Mouse (Mus musculus): ENCODE data around the gene Txndc16.

Txndc16 gene

GRCm38 (mm10) chr14:45155511-45156173, 64.5 kb downstream of the Txndc16 start:
- DNase-seq (ENCODE audit: low spot score in 2 of 2) = no peak

GRCm38 (mm10) chr14:45153258-45153657, 66.9 kb downstream of the Txndc16 start:
- DNase-seq (ENCODE audit: low spot score in 2 of 2) = no peak

- peak; percentile 8 to 10 for DNase-seq (ENCODE audit: low spot score in 2 of 2)
These were observed 77.6 kb downstream of the Txndc16 start for GRCm38 (mm10) chr14:45142511-45142910.

- DNase-seq (ENCODE audit: low spot score in 2 of 2) = no peak
These were observed 79.6 kb downstream of the Txndc16 start for GRCm38 (mm10) chr14:45140344-45141080.

- DNase-seq (ENCODE audit: low spot score in 2 of 2) = no peak
These were observed 84.2 kb downstream of the Txndc16 start for GRCm38 (mm10) chr14:45135961-45136360.

- DNase-seq (ENCODE audit: low spot score in 2 of 2) = peak in 1 of 2 experiments; percentile 13
These were observed 84.6 kb downstream of the Txndc16 start for GRCm38 (mm10) chr14:45135560-45135959.

GRCm38 (mm10) chr14:45118359-45118758, 101.8 kb downstream of the Txndc16 start:
- DNase-seq (ENCODE audit: low spot score in 2 of 2) = no peak

- DNase-seq (ENCODE audit: low spot score in 2 of 2) = no peak
These were observed 117.9 kb downstream of the Txndc16 start for GRCm38 (mm10) chr14:45102201-45102600.

GRCm38 (mm10) chr14:45092327-45092726, 127.8 kb downstream of the Txndc16 start:
- DNase-seq (ENCODE audit: low spot score in 2 of 2) = no peak

- peak in 1 of 2 experiments; percentile 10 for DNase-seq (ENCODE audit: low spot score in 2 of 2)
These were observed 130.1 kb downstream of the Txndc16 start for GRCm38 (mm10) chr14:45090011-45090410.

- DNase-seq (ENCODE audit: low spot score in 2 of 2) = no peak
These were observed 134.3 kb downstream of the Txndc16 start for GRCm38 (mm10) chr14:45085651-45086425.

GRCm38 (mm10) chr14:45084656-45085280, 135.4 kb downstream of the Txndc16 start:
- DNase-seq (ENCODE audit: low spot score in 2 of 2) = no peak

GRCm38 (mm10) chr14:45083540-45083939, 136.6 kb downstream of the Txndc16 start:
- DNase-seq (ENCODE audit: low spot score in 2 of 2) = no peak

All from urinary bladder, postnatal 36 days (tissue).